Mouse (Mus musculus): Measurements from ENCODE around the gene Bag3. TPM values are rescaled to one million over a fixed set of nuclear protein-coding genes. Genes with fewer than 3 reads are reported as not detected.

Gene Bag3
- polyA plus RNA-seq, 1 experiment from 2014 or later: 3.7 TPM

DNA sequence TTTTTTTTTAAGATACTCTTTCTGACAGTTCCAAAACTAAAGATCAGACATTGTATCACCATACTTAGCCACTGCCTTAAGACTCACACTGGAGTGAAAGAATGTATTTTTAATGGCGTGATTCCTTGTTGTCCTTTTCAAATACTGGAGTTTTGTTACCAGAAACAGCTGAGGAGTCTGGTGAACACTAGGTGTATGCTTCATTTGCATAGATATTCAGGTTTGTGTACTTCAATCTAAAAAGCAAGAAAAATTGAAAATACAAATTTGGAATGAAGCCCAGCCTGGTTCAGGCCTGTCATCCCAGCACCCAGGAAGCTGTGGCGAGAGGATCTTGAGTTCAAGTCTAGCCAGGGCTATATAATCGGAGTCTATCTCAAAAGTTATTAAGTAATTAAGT, 1.2 kb downstream of the Bag3 start:
- H3K9ac ChIP-seq (replicated peaks): peak overlapping the region; percentile 88
- H3K4me3 ChIP-seq (ENCODE audit: low read depth, low read length): peak overlapping the region; percentile 83
- ATAC-seq (no peak), DNase-seq (no peak)
- peak overlapping the region; percentile 97 for H3K27ac ChIP-seq (ENCODE audit: low read depth)
- peaks cover 27% of the 10 kb centered on the region for H3K4me1 ChIP-seq (ENCODE audit: insufficient read depth)
- H3K9me3 ChIP-seq (ENCODE audit: low read length): no peaks in the 10 kb centered on the region
- TF ChIP-seq EP300 (IDR thresholded peaks at IDR 0.05; ENCODE audit: low read depth) (no peak), CTCF (IDR thresholded peaks at IDR 0.05; ENCODE audit: low read depth) (no peak)
- H3K4me2 ChIP-seq (ENCODE audit: low read depth, low read length): peak overlapping the region; percentile 99
- no peaks in the 10 kb centered on the region for H3K36me3 ChIP-seq (replicated peaks; ENCODE audit: insufficient read depth, low read length)
- H3K27me3 ChIP-seq (ENCODE audit: insufficient read depth, low read length): 0 out of 2 replicates have a peak, but pooled peaks cover 3% of the 10 kb centered on the region
- 70% methylated on average over 3 of the region's 3 CpGs for WGBS (ENCODE audit: insufficient replicate concordance)

DNA sequence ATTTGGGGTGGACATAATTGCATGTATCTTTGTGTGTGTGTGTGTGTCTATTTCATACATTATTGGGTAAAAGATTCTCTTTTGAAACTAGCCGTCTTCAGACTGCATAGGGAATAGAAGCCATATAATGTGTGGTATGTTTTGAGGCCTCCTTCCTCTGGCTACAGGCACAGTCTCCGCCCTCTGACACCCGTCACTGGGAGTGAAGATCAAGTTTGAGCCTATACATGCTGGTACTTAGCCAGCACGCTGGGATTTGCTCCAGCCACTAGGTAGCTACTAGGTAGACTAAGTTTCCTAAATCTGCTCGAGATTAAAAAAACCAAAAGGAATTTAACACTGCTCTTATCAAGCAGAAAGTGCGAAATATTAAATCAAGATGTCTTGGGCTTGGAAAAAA, 3.2 kb downstream of the Bag3 start:
- TF ChIP-seq EP300 (IDR thresholded peaks at IDR 0.05; ENCODE audit: low read depth) (no peak), CTCF (IDR thresholded peaks at IDR 0.05; ENCODE audit: low read depth) (no peak)
- 0 out of 2 replicates have a peak, but pooled peaks cover 3% of the 10 kb centered on the region for H3K27me3 ChIP-seq (ENCODE audit: insufficient read depth, low read length)
- H3K36me3 ChIP-seq (replicated peaks; ENCODE audit: insufficient read depth, low read length): no peaks in the 10 kb centered on the region
- no peak overlapping the region for H3K27ac ChIP-seq (ENCODE audit: low read depth)
- H3K9ac ChIP-seq (replicated peaks): no peak overlapping the region
- no peaks in the 10 kb centered on the region for H3K9me3 ChIP-seq (ENCODE audit: low read length)
- 57% methylated on average over 6 of the region's 6 CpGs for WGBS (ENCODE audit: insufficient replicate concordance)
- DNase-seq (no peak), ATAC-seq (no peak)
- H3K4me3 ChIP-seq (ENCODE audit: low read depth, low read length): no peak overlapping the region
- peaks cover 31% of the 10 kb centered on the region for H3K4me1 ChIP-seq (ENCODE audit: insufficient read depth)
- no peak overlapping the region for H3K4me2 ChIP-seq (ENCODE audit: low read depth, low read length)

DNA sequence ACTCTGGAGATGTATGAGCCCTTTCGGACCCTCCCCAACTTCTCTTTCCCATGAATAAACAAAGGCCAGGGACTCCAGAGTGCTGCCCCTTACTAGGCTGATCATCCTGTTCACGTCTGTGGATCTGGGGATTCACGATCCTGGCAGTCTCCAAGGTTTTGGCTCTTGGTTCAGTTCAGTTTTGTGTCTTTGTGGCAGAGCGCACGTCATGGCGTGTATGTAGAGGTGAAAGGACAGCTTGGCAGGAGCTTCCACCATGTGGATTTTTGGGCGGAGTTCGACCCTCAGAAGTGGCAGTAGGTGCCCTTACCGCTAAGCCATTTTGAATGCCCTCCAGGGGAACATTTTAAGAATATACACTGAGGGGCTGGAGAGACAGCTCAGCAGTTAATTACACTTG, 5.2 kb downstream of the Bag3 start:
- Histone ChIP-seq H3K4me1 (ENCODE audit: insufficient read depth) (peaks cover 34% of the 10 kb centered on the region), H3K27me3 (ENCODE audit: insufficient read depth, low read length) (0 out of 2 replicates have a peak, but pooled peaks cover 3% of the 10 kb centered on the region), H3K36me3 (replicated peaks; ENCODE audit: insufficient read depth, low read length) (no peaks in the 10 kb centered on the region), H3K27ac (ENCODE audit: low read depth) (no peak overlapping the region), H3K4me3 (ENCODE audit: low read depth, low read length) (no peak overlapping the region), H3K9ac (replicated peaks) (no peak overlapping the region), H3K4me2 (ENCODE audit: low read depth, low read length) (no peak overlapping the region), H3K9me3 (ENCODE audit: low read length) (no peaks in the 10 kb centered on the region)
- DNase-seq: no peak
- no peak for ATAC-seq
- WGBS (ENCODE audit: insufficient replicate concordance): 84% methylated on average over 9 of the region's 9 CpGs
- TF ChIP-seq CTCF (IDR thresholded peaks at IDR 0.05; ENCODE audit: low read depth) (no peak), EP300 (IDR thresholded peaks at IDR 0.05; ENCODE audit: low read depth) (no peak)

DNA sequence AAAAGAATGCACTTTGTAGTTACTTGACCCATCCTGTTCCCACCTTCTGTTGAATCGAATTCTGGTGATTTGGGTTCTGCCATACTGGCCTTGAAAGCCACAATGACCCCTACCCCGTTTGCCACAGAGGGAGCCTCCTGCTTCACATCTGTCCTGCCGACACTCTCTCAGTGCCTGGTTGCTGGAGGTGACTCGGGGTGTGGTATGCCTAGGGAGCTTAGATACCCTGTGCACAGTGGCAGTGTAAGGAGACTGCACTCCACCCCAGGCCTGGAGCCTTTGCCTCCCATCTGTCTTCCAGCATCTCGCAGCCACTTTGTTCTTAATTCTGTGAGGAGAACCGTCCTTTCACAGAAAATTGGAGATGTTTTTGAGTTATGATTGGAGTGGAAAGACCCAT, 5.7 kb downstream of the Bag3 start:
- H3K27ac ChIP-seq (ENCODE audit: low read depth): no peak overlapping the region
- H3K27me3 ChIP-seq (ENCODE audit: insufficient read depth, low read length): no peaks in the 10 kb centered on the region
- no peak overlapping the region for H3K9ac ChIP-seq (replicated peaks)
- H3K4me2 ChIP-seq (ENCODE audit: low read depth, low read length): no peak overlapping the region
- WGBS (ENCODE audit: insufficient replicate concordance): 50% methylated on average over 6 of the region's 6 CpGs
- no peak overlapping the region for H3K4me3 ChIP-seq (ENCODE audit: low read depth, low read length)
- no peak for TF ChIP-seq EP300 (IDR thresholded peaks at IDR 0.05; ENCODE audit: low read depth)
- TF ChIP-seq CTCF (IDR thresholded peaks at IDR 0.05; ENCODE audit: low read depth): no peak
- no peaks in the 10 kb centered on the region for H3K9me3 ChIP-seq (ENCODE audit: low read length)
- no peak for DNase-seq
- no peak for ATAC-seq
- peaks cover 33% of the 10 kb centered on the region for H3K4me1 ChIP-seq (ENCODE audit: insufficient read depth)
- no peaks in the 10 kb centered on the region for H3K36me3 ChIP-seq (replicated peaks; ENCODE audit: insufficient read depth, low read length)

DNA sequence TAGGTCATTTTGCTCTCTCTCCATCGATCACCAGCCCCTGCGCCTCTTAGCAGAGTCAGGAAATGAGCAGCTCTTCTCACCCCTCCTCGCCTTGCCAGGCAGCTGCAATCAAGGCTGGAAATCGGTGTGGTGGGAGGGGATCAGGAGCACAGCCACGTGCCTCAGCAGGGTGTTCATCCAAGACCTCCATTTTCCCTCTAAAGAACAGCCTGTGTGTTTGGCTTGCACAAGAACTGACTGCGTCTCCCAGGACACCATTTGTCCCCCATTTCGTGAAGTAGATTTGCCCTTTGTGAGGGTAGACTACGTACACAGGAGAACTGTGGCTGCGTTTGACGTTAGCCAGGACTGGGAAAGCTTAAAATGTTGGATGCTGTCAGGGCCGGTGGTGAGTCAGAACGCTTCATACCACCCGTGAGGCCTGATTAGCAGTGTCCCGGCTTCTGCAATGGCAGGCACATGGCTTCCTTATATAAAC, 6.2 kb downstream of the Bag3 start:
- peak; percentile 39; the same call in 1 of the 2 replicates for ATAC-seq
- H3K4me3 ChIP-seq (ENCODE audit: low read depth, low read length): no peak overlapping the region
- H3K9me3 ChIP-seq (ENCODE audit: low read length): no peaks in the 10 kb centered on the region
- no peak overlapping the region for H3K9ac ChIP-seq (replicated peaks)
- H3K4me1 ChIP-seq (ENCODE audit: insufficient read depth): peaks cover 35% of the 10 kb centered on the region
- WGBS (ENCODE audit: insufficient replicate concordance): 37% methylated on average over 14 of the region's 14 CpGs
- DNase-seq: no peak
- H3K27me3 ChIP-seq (ENCODE audit: insufficient read depth, low read length): no peaks in the 10 kb centered on the region
- no peaks in the 10 kb centered on the region for H3K36me3 ChIP-seq (replicated peaks; ENCODE audit: insufficient read depth, low read length)
- no peak overlapping the region for H3K4me2 ChIP-seq (ENCODE audit: low read depth, low read length)
- no peak overlapping the region for H3K27ac ChIP-seq (ENCODE audit: low read depth)
- TF ChIP-seq EP300 (IDR thresholded peaks at IDR 0.05; ENCODE audit: low read depth) (no peak), CTCF (IDR thresholded peaks at IDR 0.05; ENCODE audit: low read depth) (no peak)

DNA sequence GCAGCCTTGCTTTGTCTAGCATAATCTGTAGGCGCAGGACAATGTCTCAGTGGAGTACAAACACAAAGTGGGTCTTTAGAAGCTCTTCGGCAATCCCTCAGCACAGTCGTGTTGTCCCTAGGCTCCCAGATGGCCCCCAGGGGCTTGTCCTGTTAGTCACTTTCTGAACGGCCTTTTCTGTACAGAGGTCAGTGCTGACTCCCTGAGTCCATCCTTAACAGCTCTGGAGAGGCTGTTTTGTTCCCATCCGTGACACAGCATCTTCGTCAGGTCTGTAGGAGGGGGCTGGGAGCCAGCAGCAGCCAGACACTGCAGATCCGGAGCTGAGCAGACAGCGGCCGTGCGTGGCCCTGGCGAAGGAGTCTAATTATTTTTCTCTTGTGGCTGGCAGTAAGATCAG, 7.6 kb downstream of the Bag3 start:
- DNase-seq: no peak
- H3K9ac ChIP-seq (replicated peaks): no peak overlapping the region
- H3K4me3 ChIP-seq (ENCODE audit: low read depth, low read length): no peak overlapping the region
- H3K27me3 ChIP-seq (ENCODE audit: insufficient read depth, low read length): no peaks in the 10 kb centered on the region
- H3K4me1 ChIP-seq (ENCODE audit: insufficient read depth): peaks cover 47% of the 10 kb centered on the region
- no peaks in the 10 kb centered on the region for H3K36me3 ChIP-seq (replicated peaks; ENCODE audit: insufficient read depth, low read length)
- H3K27ac ChIP-seq (ENCODE audit: low read depth): no peak overlapping the region
- 68% methylated on average over 11 of the region's 11 CpGs for WGBS (ENCODE audit: insufficient replicate concordance)
- H3K4me2 ChIP-seq (ENCODE audit: low read depth, low read length): no peak overlapping the region
- TF ChIP-seq EP300 (IDR thresholded peaks at IDR 0.05; ENCODE audit: low read depth) (no peak), CTCF (IDR thresholded peaks at IDR 0.05; ENCODE audit: low read depth) (no peak)
- 0 out of 2 replicates have a peak, but pooled peaks have one; percentile 22 for ATAC-seq
- no peaks in the 10 kb centered on the region for H3K9me3 ChIP-seq (ENCODE audit: low read length)

DNA sequence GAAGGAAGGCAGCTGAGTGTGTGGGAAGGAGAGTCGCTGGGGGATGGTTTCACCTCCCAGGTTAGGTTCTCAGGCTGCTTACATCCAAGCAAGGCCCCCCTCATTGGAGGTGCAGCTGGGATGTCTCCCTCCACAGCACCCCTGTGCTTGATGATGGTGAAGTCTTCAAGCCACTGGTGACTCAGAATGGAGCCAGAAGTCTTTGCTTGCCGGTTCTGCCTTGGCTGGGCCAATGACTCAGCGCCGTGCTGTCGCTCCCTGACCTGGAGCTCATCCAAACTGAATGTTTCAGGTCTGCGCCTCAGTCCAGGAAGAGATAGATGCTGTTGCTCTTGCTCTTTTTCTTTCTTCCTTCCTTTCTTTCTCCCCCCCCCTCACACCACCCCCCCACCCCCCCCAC, 8.5 kb downstream of the Bag3 start:
- H3K4me1 ChIP-seq (ENCODE audit: insufficient read depth): peaks cover 50% of the 10 kb centered on the region
- H3K27ac ChIP-seq (ENCODE audit: low read depth): no peak overlapping the region
- H3K9ac ChIP-seq (replicated peaks): no peak overlapping the region

More for the DNA sequence above, 8.5 kb downstream of the Bag3 start:
- Histone ChIP-seq H3K36me3 (replicated peaks; ENCODE audit: insufficient read depth, low read length) (no peaks in the 10 kb centered on the region), H3K27me3 (ENCODE audit: insufficient read depth, low read length) (no peaks in the 10 kb centered on the region), H3K4me2 (ENCODE audit: low read depth, low read length) (no peak overlapping the region), H3K9me3 (ENCODE audit: low read length) (no peaks in the 10 kb centered on the region), H3K4me3 (ENCODE audit: low read depth, low read length) (no peak overlapping the region)
- 48% methylated on average over 6 of the region's 6 CpGs for WGBS (ENCODE audit: insufficient replicate concordance)
- no peak for ATAC-seq
- no peak for TF ChIP-seq EP300 (IDR thresholded peaks at IDR 0.05; ENCODE audit: low read depth)
- TF ChIP-seq CTCF (IDR thresholded peaks at IDR 0.05; ENCODE audit: low read depth): no peak
- peak; percentile 34 for DNase-seq

All from liver, postnatal 0 days (tissue).